Mouse (Mus musculus): ENCODE results near the gene Camta1. TPM values are rescaled to one million over a fixed set of nuclear protein-coding genes. Genes with fewer than 3 reads are reported as not detected.

The Camta1 gene
- polyA plus RNA-seq, 1 experiment from 2014 or later: 93.9 TPM

DNA sequence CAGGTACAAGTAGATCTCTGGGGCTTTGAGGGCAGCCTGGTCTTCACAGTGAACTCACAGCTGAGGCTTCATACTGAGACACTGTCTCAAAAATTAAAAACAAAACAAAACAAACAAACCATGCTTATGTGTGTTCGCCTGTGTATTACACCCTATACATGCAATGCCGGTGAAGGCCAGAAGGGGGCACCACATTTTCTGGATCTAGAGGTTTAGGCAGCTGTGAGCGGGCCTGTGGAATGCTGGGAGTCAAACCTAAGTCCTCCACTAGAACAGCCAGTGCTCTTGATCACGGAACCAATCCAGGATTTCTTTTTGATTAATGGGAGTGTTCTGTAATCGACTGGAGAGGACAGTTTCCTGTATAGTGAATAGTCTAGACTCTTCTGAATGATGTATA is 935.8 kb downstream of the Camta1 start:
- Histone ChIP-seq H3K9ac (ENCODE audit: low read depth, low read length) (no peak overlapping the region), H3K4me1 (replicated peaks; ENCODE audit: control insufficient read depth, insufficient read depth, low read length) (no peaks in the 10 kb centered on the region), H3K9me3 (ENCODE audit: control insufficient read depth, low read length) (no peaks in the 10 kb centered on the region), H3K27ac (ENCODE audit: low read depth, low read length) (no peak overlapping the region), H3K36me3 (ENCODE audit: control insufficient read depth, insufficient read depth, low read length) (no peaks in the 10 kb centered on the region), H3K4me3 (ENCODE audit: low read depth, low read length) (no peak overlapping the region), H3K4me2 (no peak overlapping the region), H3K27me3 (replicated peaks; ENCODE audit: control insufficient read depth, insufficient read depth, low read length) (no peaks in the 10 kb centered on the region; the same call in 1 of the 2 replicates)
- no peak for ATAC-seq (replicated peaks; ENCODE audit: low FRiP score)
- no peak for DNase-seq (ENCODE audit: low spot score)
- 44% methylated on average over 5 of the region's 5 CpGs for WGBS

DNA sequence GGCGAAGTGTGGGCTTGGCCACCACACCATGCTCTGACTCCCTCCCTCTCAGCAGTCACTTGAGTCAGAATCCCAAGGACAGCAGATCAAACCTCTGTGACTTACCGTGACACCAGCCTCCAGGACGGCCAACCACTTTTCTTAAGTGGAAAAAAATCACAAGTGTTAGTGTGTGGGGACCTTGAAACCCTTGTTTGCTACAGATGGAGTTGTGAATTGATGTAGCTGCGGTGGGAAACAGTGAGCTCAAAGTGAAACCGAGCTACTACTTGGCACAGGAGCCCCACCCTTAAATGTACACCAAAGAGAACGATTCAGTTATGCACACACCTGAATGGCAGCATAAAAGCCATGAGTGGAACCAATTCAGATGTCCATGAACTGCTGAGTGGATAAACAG is 936.7 kb downstream of the Camta1 start:
- Histone ChIP-seq H3K27me3 (replicated peaks; ENCODE audit: control insufficient read depth, insufficient read depth, low read length) (no peaks in the 10 kb centered on the region; the same call in 1 of the 2 replicates), H3K4me2 (no peak overlapping the region), H3K9ac (ENCODE audit: low read depth, low read length) (no peak overlapping the region), H3K9me3 (ENCODE audit: control insufficient read depth, low read length) (no peaks in the 10 kb centered on the region), H3K36me3 (ENCODE audit: control insufficient read depth, insufficient read depth, low read length) (no peaks in the 10 kb centered on the region), H3K27ac (ENCODE audit: low read depth, low read length) (no peak overlapping the region), H3K4me3 (ENCODE audit: low read depth, low read length) (no peak overlapping the region), H3K4me1 (replicated peaks; ENCODE audit: control insufficient read depth, insufficient read depth, low read length) (no peaks in the 10 kb centered on the region)
- ATAC-seq (replicated peaks; ENCODE audit: low FRiP score) (no peak), DNase-seq (ENCODE audit: low spot score) (no peak)
- 84% methylated on average over 6 of the region's 6 CpGs for WGBS

DNA sequence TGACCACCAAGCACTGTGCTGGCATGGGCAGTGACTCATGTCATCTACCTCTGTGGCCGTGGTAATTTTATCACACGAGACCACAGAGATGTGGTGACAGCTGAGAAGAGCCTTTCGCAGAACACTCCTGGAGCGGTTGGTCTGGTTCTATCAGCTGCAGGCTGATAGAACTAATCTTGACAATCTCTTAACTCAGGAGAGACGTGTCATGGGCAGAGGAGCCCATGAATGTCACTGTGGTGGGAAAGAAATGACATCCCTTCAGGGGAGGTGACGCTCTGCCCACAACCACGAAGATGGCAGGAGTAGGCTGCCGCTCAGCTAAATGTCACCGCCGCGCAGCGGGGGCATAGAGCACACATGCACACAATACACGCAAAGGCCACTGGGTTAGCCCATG is 937.4 kb downstream of the Camta1 start:
- no peak overlapping the region for H3K4me3 ChIP-seq (ENCODE audit: low read depth, low read length)
- no peak for DNase-seq (ENCODE audit: low spot score)
- 0 out of 2 replicates have a peak overlapping the region, but pooled peaks have one; percentile 1 for H3K4me2 ChIP-seq
- H3K27me3 ChIP-seq (replicated peaks; ENCODE audit: control insufficient read depth, insufficient read depth, low read length): no peaks in the 10 kb centered on the region; the same call in 1 of the 2 replicates
- H3K27ac ChIP-seq (ENCODE audit: low read depth, low read length): no peak overlapping the region
- no peaks in the 10 kb centered on the region for H3K36me3 ChIP-seq (ENCODE audit: control insufficient read depth, insufficient read depth, low read length)
- H3K4me1 ChIP-seq (replicated peaks; ENCODE audit: control insufficient read depth, insufficient read depth, low read length): no peaks in the 10 kb centered on the region
- H3K9me3 ChIP-seq (ENCODE audit: control insufficient read depth, low read length): no peaks in the 10 kb centered on the region
- H3K9ac ChIP-seq (ENCODE audit: low read depth, low read length): no peak overlapping the region
- 59% methylated on average over 13 of the region's 13 CpGs for WGBS
- peak; percentile 20; the same call in 1 of the 2 replicates for ATAC-seq (replicated peaks; ENCODE audit: low FRiP score)

DNA sequence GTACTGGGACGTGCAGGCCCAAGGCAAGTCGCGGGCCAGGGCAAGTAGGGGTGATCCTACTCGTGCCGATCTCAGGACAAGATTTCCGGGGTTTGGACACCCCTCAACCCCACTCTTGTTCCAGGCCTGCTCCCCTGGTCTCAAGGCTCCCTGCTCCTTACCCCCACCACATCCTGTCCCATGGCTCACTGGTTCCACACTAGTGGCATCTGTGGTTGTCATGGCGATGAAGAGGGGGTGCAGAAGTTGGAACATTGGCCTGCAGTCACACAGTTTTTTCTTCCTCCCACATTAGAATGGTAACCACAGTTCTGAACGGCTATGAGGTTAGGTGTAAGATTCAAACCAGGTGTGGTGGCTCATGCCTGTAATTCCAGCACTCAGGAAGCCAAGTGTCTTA is 940.5 kb downstream of the Camta1 start:
- Histone ChIP-seq H3K9ac (ENCODE audit: low read depth, low read length) (no peak overlapping the region), H3K9me3 (ENCODE audit: control insufficient read depth, low read length) (no peaks in the 10 kb centered on the region), H3K4me3 (ENCODE audit: low read depth, low read length) (no peak overlapping the region), H3K4me2 (no peak overlapping the region), H3K36me3 (ENCODE audit: control insufficient read depth, insufficient read depth, low read length) (no peaks in the 10 kb centered on the region), H3K27ac (ENCODE audit: low read depth, low read length) (no peak overlapping the region), H3K4me1 (replicated peaks; ENCODE audit: control insufficient read depth, insufficient read depth, low read length) (no peaks in the 10 kb centered on the region), H3K27me3 (replicated peaks; ENCODE audit: control insufficient read depth, insufficient read depth, low read length) (no peaks in the 10 kb centered on the region)
- DNase-seq (ENCODE audit: low spot score) (no peak), ATAC-seq (replicated peaks; ENCODE audit: low FRiP score) (no peak)
- WGBS: 90% methylated on average over 8 of the region's 8 CpGs

DNA sequence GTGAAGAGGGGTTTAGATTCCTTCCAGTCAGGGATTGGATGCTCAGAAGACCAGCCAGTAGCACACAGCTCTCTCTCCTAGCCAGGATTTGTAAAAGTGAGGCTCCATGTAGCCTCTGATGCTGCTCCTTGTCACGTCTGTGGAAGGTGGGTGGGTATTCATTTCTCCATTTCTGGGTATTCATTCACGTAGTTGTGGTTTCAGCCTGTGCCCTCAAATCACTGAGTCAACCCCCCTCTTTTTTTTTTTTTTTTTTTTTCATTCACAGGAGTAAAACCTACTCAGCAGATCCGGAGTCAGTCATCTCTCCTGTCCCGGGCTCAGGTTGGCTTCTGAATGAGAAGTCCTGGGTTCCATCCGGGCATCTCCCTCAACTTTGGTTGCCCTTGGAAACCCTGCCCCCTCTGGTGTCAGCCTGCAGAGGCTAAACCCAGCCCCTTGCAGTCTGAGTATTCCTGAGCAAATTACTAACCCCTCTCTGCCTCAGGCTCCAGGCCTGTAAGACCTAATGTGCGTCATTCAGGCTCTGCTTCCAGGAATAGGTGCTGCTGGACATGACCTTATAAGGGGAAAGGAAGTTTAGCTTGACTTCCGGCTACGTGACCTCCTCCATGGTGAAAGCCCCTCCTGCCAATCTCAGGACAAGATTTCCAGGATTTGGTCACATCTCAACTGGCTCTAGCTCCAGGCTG is 944.2 kb downstream of the Camta1 start:
- Histone ChIP-seq H3K4me2 (no peak overlapping the region), H3K36me3 (ENCODE audit: control insufficient read depth, insufficient read depth, low read length) (no peaks in the 10 kb centered on the region), H3K4me1 (replicated peaks; ENCODE audit: control insufficient read depth, insufficient read depth, low read length) (peaks cover 13% of the 10 kb centered on the region), H3K27ac (ENCODE audit: low read depth, low read length) (no peak overlapping the region), H3K9ac (ENCODE audit: low read depth, low read length) (no peak overlapping the region), H3K9me3 (ENCODE audit: control insufficient read depth, low read length) (no peaks in the 10 kb centered on the region), H3K4me3 (ENCODE audit: low read depth, low read length) (no peak overlapping the region), H3K27me3 (replicated peaks; ENCODE audit: control insufficient read depth, insufficient read depth, low read length) (no peaks in the 10 kb centered on the region)
- ATAC-seq (replicated peaks; ENCODE audit: low FRiP score): no peak
- DNase-seq (ENCODE audit: low spot score): no peak
- WGBS: 65% methylated on average over 8 of the region's 8 CpGs

DNA sequence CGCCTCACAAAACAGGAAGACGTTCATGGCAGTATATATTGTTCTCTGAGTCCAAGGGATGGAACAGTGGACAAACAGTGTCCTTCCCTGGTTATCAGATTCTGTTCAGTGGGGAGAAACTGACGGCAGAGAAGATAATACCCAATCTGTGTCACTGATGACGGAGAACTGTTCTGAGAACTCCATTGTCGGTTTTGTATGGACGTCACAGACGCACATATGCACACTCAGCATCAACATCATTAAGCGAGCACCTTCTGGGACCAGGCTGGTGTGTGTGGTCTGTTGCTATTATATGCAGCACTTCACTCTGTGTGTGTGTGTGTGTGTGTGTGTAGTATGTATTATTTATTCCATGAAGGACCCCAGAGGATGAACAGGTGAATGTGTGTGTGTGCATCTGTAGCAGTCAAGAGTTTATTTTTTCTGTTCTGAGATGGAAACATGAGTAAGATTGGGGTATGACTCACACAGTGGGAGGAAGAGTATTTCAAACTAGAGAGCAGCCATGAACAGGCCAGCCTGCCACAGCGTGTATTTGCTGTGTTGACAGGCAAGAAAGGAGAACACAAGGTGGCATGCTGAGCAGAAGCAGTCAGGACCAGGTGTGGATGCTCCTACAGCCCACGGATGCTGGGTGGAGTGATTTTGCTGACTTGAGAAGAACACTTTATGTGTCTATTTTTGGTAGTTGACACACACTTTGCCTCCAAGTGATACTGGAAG is 946.3 kb downstream of the Camta1 start:
- 54% methylated on average over 10 of the region's 10 CpGs for WGBS
- no peaks in the 10 kb centered on the region for H3K36me3 ChIP-seq (ENCODE audit: control insufficient read depth, insufficient read depth, low read length)
- H3K27ac ChIP-seq (ENCODE audit: low read depth, low read length): no peak overlapping the region
- H3K27me3 ChIP-seq (replicated peaks; ENCODE audit: control insufficient read depth, insufficient read depth, low read length): no peaks in the 10 kb centered on the region
- peak overlapping the region; percentile 92 for H3K4me2 ChIP-seq
- ATAC-seq (replicated peaks; ENCODE audit: low FRiP score) (no peak), DNase-seq (ENCODE audit: low spot score) (no peak)
- H3K4me3 ChIP-seq (ENCODE audit: low read depth, low read length): peak overlapping the region; percentile 68
- H3K4me1 ChIP-seq (replicated peaks; ENCODE audit: control insufficient read depth, insufficient read depth, low read length): peaks cover 13% of the 10 kb centered on the region
- H3K9ac ChIP-seq (ENCODE audit: low read depth, low read length): peak overlapping the region; percentile 86
- no peaks in the 10 kb centered on the region for H3K9me3 ChIP-seq (ENCODE audit: control insufficient read depth, low read length)

DNA sequence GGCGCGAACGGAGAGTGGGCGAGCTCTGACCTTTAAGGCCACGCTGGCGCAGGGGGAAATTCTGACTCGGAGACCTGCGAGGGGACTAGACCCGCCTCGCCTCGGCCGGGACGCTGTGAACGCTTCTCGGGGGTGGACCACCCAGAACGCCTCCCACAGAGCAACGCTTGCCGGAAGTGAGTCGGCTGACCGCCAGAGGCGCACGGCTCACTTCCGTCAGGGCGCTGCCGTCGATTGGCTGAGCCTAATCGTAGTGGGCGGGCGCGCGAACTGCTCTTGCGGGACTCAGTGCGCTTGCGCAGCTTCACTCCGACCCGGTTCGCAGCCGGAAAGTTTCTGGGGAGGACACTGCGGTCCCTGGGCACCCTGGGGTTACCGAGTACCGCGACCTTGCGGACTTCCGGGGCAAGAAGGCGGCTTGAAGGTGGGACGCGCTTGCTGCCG is 947.4 kb downstream of the Camta1 start, which contains the start of the genes Park7 and Tnfrsf9:
Gene Park7, minus strand, starts transcription at position 148 of the 444 bp plus-strand sequence.
Gene Tnfrsf9, plus strand, starts transcription at position 273 of the 444 bp plus-strand sequence.
- peak within 1 kb of the TSS; percentile 69 for H3K27ac ChIP-seq (ENCODE audit: low read depth, low read length)
- peak within 1 kb of the TSS; percentile 86 for H3K9ac ChIP-seq (ENCODE audit: low read depth, low read length)
- no peaks in the 10 kb centered on the region for H3K36me3 ChIP-seq (ENCODE audit: control insufficient read depth, insufficient read depth, low read length)
- WGBS: under 1% methylated on average over 48 of the region's 48 CpGs
- H3K9me3 ChIP-seq (ENCODE audit: control insufficient read depth, low read length): no peaks in the 10 kb centered on the region
- peak within 1 kb of the TSS; percentile 68 for H3K4me3 ChIP-seq (ENCODE audit: low read depth, low read length)
- H3K4me1 ChIP-seq (replicated peaks; ENCODE audit: control insufficient read depth, insufficient read depth, low read length): peaks cover 16% of the 10 kb centered on the region
- H3K27me3 ChIP-seq (replicated peaks; ENCODE audit: control insufficient read depth, insufficient read depth, low read length): no peaks in the 10 kb centered on the region
- DNase-seq (ENCODE audit: low spot score) (peak; percentile 92), ATAC-seq (replicated peaks; ENCODE audit: low FRiP score) (peak; percentile 86)
- H3K4me2 ChIP-seq: peak within 1 kb of the TSS; percentile 92

DNA sequence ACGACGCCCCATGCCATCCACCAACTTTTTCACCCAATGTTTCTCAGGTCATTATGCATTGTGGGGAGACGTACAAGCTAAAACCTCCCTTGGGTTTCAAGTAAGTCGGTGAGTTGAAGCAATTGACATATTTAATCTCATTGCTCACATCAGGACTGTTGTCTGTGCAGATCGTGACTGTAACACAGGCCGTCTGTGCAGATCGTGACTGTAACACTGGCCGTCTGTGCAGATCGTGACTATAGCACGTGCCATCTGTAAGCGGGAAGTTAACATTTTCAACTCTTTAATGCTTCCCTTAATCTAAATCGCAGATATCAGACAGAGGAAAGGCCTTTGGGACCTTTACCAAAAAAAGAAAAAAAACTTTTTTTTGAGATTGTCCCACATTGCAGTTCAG is 947.9 kb downstream of the Camta1 start:
- ATAC-seq (replicated peaks; ENCODE audit: low FRiP score) (no peak), DNase-seq (ENCODE audit: low spot score) (no peak)

More for the DNA sequence above, 947.9 kb downstream of the Camta1 start:
- Histone ChIP-seq H3K27ac (ENCODE audit: low read depth, low read length) (peak overlapping the region; percentile 69), H3K27me3 (replicated peaks; ENCODE audit: control insufficient read depth, insufficient read depth, low read length) (no peaks in the 10 kb centered on the region), H3K36me3 (ENCODE audit: control insufficient read depth, insufficient read depth, low read length) (no peaks in the 10 kb centered on the region), H3K9ac (ENCODE audit: low read depth, low read length) (peak overlapping the region; percentile 86), H3K9me3 (ENCODE audit: control insufficient read depth, low read length) (no peaks in the 10 kb centered on the region), H3K4me1 (replicated peaks; ENCODE audit: control insufficient read depth, insufficient read depth, low read length) (peaks cover 19% of the 10 kb centered on the region), H3K4me2 (peak overlapping the region; percentile 92), H3K4me3 (ENCODE audit: low read depth, low read length) (peak overlapping the region; percentile 68)
- 13% methylated on average over 12 of the region's 12 CpGs for WGBS
